Mouse (Mus musculus) kidney, adult 2 months (tissue): ENCODE results near the gene Pfdn6. TPM values are rescaled to one million over a fixed set of nuclear protein-coding genes. Genes with fewer than 3 reads are reported as not detected.

Experiments
- DNase-seq: peaks from one replicate; pipeline ENCODE4 v3.0.0; 2021
- H3K27ac ChIP-seq: fragments of 200-500 bp; 2 replicates; pipeline ENCODE4 v1.5.1; 2012; ENCODE audit warnings: low read depth, low read length, control low read depth, inconsistent platforms; ENCODE audit not compliant: insufficient read depth
- H3K27me3 ChIP-seq: fragments of 200-500 bp; replicated peaks from 2 replicates; pipeline ENCODE4 v1.6.1; 2012; ENCODE audit warnings: mild to moderate bottlenecking, moderate library complexity, low read length, inconsistent platforms; ENCODE audit not compliant: control insufficient read depth, insufficient read depth
- H3K36me3 ChIP-seq: fragments of 200-500 bp; 2 replicates; pipeline ENCODE4 v1.6.1; 2012; ENCODE audit warnings: mild to moderate bottlenecking, moderate library complexity, low read length, inconsistent platforms; ENCODE audit not compliant: control insufficient read depth, insufficient read depth
- H3K4me1 ChIP-seq: fragments of 200-500 bp; 2 replicates; pipeline ENCODE4 v1.6.1; 2011; ENCODE audit warnings: low read length; ENCODE audit not compliant: control insufficient read depth, insufficient read depth
- H3K4me3 ChIP-seq: fragments of 200-500 bp; 2 replicates; pipeline ENCODE4 v1.5.1; 2011; ENCODE audit warnings: mild to moderate bottlenecking, low read depth, low read length, control low read depth; ENCODE audit not compliant: insufficient read depth
- CTCF ChIP-seq: fragments of 200-500 bp; conservative IDR thresholded peaks from 2 replicates; pipeline ENCODE4 v1.5.1; 2011; ENCODE audit warnings: low read depth, mild to moderate bottlenecking, control low read depth, low read length, moderate library complexity, mixed read lengths; ENCODE audit not compliant: insufficient read depth, insufficient read length
- POLR2A ChIP-seq: fragments of 200-500 bp; IDR thresholded peaks from one replicate; pipeline ENCODE4 v1.6.1; 2011; ENCODE audit warnings: low read depth, low read length, control low read depth
- WGBS: fragments of 180-500 bp; shearing (Covaris S2); methylation state at CpG from one replicate; pipeline ENCODE4 v1.1.7; 2018; 5-methylcytosine and 5-hydroxymethylcytosine counted together
- polyA plus RNA-seq: library from polyadenylated mRNA; depleted of rRNA; stranded (reverse); fragments of >200 nt; gene quantifications from 2 replicates; pipeline ENCODE4 v1.2.3, GENCODE M21; 2012

Pfdn6 gene
- polyA plus RNA-seq, 1 experiment = 41.1 TPM

DNA sequence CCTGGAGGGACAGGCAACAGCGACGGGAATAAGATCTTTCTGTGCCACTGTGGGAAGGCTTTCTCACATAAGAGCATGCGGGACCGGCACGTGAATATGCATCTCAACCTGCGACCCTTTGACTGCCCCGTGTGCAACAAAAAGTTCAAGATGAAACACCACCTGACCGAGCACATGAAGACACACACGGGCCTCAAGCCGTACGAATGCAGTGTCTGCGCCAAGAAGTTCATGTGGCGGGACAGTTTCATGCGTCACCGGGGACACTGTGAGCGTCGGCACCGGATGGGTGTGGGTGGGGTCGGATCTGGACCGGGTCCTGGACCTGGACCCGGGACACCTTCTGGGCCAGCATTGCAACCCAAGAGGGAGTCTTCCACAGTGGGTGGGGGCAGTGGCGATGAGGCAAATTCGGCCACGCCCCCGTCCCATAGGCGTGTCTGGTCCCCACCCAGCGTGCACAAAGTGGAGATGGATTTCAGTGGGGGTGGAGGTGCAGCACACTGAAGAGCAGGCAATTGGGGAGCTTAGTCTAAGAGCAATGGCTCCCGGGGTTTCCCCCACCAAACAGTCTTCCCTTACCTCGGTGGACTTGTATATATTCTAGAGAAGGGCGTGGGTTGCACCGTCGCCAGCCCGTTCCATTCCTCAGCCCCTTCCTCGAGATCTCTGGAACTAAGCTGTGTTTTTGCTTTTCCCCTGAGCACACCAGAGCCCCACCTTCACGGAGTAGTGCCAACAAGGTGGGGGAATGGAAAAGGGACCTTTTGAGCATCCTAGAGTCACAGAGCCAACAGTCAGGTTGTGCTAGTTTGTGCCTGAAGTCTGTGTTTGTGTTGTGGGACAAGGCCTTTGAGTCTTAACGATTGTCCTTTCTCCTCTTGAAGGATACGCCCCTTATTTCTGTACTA is 21.6 kb downstream of the Pfdn6 start:
- TF ChIP-seq CTCF = no peak
- no peak for TF ChIP-seq POLR2A

DNA sequence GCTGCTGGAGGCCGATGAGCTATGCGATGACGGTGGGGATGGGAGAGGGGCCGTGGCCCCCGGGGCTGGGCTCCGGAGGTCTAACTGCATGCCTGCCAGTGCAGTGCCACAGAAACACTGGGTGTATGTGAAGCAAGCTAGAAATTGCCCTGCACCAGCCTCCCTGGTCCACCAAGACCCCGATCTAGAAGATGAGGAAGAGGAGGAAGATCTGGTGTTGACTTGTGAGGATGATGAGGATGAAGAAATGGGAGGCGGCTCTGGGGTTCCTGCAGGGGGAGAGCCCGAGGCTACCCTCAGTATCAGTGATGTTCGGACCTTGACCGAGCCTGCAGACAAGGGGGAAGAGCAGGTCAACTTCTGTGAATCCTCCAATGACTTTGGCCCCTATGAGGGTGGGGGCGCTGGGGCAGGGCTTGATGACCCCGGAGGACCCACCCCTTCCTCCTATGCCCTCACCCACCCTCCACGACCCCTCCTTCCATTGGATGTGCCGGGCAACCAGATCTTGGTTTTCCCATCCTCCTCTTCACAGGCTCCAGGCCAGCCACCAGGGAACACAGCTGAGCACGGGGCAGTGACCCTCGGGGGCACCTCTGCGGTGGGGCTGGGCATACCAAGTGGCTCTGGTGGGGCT is 22.4 kb downstream of the Pfdn6 start:
- TF ChIP-seq CTCF (no peak), POLR2A (no peak)
- Histone ChIP-seq H3K4me1 (peaks cover 9% of the 10 kb centered on the region; the same call in 1 of the 2 replicates), H3K27ac (no peak overlapping the region), H3K27me3 (no peaks in the 10 kb centered on the region), H3K36me3 (no peaks in the 10 kb centered on the region; the same call in 1 of the 2 replicates), H3K4me3 (no peak overlapping the region)
- no peak for DNase-seq
- 81% methylated on average over 18 of the region's 18 CpGs for WGBS

More for the DNA sequence above, 21.6 kb downstream of the Pfdn6 start:
- Histone ChIP-seq H3K27me3 (no peaks in the 10 kb centered on the region), H3K4me1 (peaks cover 9% of the 10 kb centered on the region; the same call in 1 of the 2 replicates), H3K27ac (peak overlapping the region; percentile 92), H3K4me3 (peak overlapping the region; percentile 99), H3K36me3 (no peaks in the 10 kb centered on the region; the same call in 1 of the 2 replicates)
- WGBS = 59% methylated on average over 37 of the region's 37 CpGs
- no peak for DNase-seq

DNA sequence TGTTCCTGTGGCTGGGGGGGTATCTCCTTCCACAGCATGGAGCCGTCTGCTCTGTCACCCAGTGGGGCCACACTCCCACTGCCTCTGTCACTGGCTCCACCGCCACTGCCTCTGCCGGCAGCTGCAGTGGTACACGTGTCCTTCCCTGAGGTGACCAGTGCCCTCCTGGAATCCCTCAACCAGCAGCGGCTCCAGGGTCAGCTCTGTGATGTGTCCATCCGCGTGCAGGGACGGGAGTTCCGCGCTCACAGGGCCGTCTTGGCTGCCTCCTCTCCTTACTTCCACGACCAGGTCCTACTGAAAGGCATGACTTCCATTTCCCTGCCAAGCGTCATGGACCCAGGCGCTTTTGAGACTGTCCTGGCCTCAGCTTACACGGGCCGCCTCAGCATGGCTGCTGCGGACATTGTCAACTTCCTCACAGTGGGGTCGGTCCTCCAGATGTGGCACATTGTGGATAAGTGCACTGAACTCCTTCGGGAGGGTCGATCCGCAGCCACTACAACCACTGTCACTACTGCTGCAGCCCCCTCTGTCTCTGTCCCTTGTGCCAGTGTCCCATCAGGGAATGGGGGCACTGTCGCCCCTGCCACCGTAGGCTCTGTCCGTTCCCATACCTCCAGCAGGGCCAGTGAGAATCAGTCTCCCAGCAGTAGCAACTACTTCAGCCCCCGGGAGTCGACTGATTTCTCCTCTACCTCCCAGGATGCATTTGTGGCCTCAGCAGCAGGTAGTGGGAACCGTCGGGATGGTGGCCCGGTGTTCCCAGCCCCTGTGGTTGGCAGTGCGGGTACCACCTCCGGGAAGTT is 23.1 kb downstream of the Pfdn6 start:
- TF ChIP-seq POLR2A = no peak
- Histone ChIP-seq H3K4me3 (peak overlapping the region; percentile 17), H3K4me1 (peaks cover 9% of the 10 kb centered on the region; the same call in 1 of the 2 replicates), H3K36me3 (no peaks in the 10 kb centered on the region; the same call in 1 of the 2 replicates), H3K27me3 (no peaks in the 10 kb centered on the region), H3K27ac (no peak overlapping the region)
- no peak for DNase-seq
- WGBS = 70% methylated on average over 31 of the region's 31 CpGs

DNA sequence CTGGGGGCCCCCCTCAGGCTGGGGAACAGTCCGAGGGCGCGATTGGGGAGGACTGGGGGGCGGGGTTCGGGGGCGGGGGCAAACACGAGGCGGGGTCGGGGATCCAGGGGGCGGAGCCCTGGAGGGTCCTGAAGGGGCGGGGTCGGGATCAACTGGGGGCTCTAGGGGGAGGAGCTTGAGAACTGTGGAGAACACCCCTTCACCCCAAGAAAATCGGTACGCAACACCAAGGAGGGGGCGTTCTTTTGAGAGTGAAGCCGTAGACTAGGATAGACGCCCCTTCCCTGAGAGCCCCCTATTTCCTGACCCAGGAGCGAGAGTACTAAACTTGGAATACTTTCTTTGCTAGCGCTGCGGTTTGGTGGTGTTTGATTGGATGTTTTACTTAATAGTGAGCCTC is 23.8 kb downstream of the Pfdn6 start:
- 3% methylated on average over 20 of the region's 20 CpGs for WGBS
- Histone ChIP-seq H3K4me3 (peak overlapping the region; percentile 54), H3K4me1 (peaks cover 9% of the 10 kb centered on the region; the same call in 1 of the 2 replicates), H3K36me3 (no peaks in the 10 kb centered on the region; the same call in 1 of the 2 replicates), H3K27ac (no peak overlapping the region), H3K27me3 (no peaks in the 10 kb centered on the region)
- DNase-seq = peak; percentile 51
- no peak for TF ChIP-seq CTCF
- TF ChIP-seq POLR2A = no peak

DNA sequence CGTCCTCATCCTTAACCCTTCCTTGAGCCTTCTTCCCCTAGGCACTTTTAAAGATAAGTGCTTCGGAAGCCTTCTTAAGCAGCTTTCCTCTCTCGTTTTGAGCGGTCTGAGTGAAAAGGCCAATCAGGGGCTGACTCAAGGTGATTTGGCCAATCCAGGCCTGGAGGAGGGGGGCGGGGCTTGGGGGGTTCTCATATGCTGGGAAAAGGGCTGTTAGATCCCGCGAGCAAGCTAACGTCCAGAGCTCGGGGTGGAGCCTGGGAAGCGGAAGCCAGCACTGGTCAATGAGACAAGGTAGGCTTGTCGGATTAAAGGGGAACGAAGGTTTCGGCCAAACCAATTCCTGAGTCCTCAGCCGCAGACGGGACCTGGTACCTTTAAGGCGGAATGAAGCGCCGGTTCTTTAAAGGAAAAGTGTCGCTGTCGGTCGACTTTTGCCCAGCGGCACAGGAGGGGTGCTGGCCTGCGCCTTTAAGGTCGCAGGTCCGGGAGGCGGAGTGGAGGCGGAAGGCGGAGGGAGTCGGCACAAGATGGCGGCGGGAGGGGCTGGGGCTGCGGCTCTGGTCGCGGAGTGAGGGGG is 24.4 kb downstream of the Pfdn6 start, which contains the start of the genes Tapbp and Zbtb22:
TSS of gene Tapbp (plus strand) at position 229 of the 580 bp plus-strand sequence.
TSS of gene Zbtb22 (plus strand) at position 234 of the 580 bp plus-strand sequence.
- Histone ChIP-seq H3K36me3 (no peaks in the 10 kb centered on the region; the same call in 1 of the 2 replicates), H3K27ac (no peak within 1 kb of the TSS), H3K4me1 (peaks cover 9% of the 10 kb centered on the region; the same call in 1 of the 2 replicates), H3K4me3 (peak within 1 kb of the TSS; percentile 54), H3K27me3 (no peaks in the 10 kb centered on the region)
- no peak for TF ChIP-seq CTCF
- TF ChIP-seq POLR2A = no peak
- DNase-seq = peak; percentile 99
- under 1% methylated on average over 34 of the region's 34 CpGs for WGBS

DNA sequence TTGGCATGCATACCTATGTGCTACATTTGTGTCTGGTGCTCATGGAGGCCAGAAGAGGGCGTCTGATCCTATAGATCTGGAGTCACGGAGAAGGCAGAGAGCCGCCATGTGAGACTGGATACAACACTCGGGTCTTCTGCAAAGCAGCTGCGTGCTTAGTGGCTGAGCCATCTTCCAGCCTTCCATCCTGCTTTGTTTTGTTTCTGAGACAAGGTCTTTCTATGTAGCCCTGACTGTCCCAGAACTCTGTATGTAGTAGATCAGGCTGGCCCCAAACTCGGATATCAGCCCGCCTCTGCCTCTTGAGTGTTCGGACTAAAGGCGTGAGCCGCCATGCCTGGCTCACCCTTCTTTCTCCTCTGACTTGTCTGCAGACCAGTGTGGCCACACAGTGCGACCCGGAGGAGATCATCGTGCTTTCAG is 25.2 kb downstream of the Pfdn6 start:
- Histone ChIP-seq H3K27me3 (no peaks in the 10 kb centered on the region), H3K36me3 (no peaks in the 10 kb centered on the region; the same call in 1 of the 2 replicates), H3K4me1 (peaks cover 13% of the 10 kb centered on the region; the same call in 1 of the 2 replicates), H3K4me3 (no peak overlapping the region), H3K27ac (no peak overlapping the region)
- TF ChIP-seq CTCF (no peak), POLR2A (no peak)
- 72% methylated on average over 13 of the region's 13 CpGs for WGBS
- no peak for DNase-seq
